Comparison of ENCODE assay signal across 30 mouse cellular contexts in the genomic region with DNA sequence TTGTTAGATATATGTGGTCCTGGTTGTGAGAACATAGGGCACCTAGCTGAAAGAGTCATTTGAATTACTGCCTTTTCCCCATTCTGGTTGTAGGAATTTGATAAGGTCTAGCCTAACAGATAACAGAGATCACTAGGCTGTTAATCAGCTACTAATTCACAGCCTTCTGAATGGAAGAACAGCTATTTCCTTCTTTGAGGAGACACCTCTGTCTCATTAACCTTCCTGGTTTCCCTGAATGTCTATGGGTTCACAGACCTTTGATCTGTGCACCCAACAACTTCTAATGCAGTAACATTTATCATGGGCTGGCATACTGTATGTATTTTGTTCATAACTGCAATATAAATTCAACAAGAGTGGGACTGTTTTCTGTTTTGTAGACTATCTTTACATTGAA.
"Had no signal": no experiment of that assay in that cellular context is flagged by ENCODE, and none has a peak within 500 bp of the region (broad histone marks: within the 10 kb centered on the region; RNA-seq: fewer than 3 reads in every experiment).

No protein-coding gene starts in this region.

- ATAC-seq: liver, embryonic 12.5 days; liver, postnatal 0 days; lung, postnatal 0 days; midbrain, embryonic 13.5 days; midbrain, embryonic 15.5 days; midbrain, embryonic 16.5 days had no signal

- H3K4me1 ChIP-seq: limb, embryonic 10.5 days; limb, embryonic 12.5 days; limb, embryonic 13.5 days; limb, embryonic 15.5 days; liver, embryonic 12.5 days; liver, embryonic 13.5 days; liver, embryonic 15.5 days; lung, embryonic 15.5 days; megakaryocyte, embryonic 14.5 days; midbrain, embryonic 10.5 days; midbrain, embryonic 12.5 days; midbrain, embryonic 13.5 days; midbrain, embryonic 15.5 days; neural tube, embryonic 12.5 days had no signal

- H3K27me3 ChIP-seq: limb, embryonic 12.5 days; limb, embryonic 13.5 days; limb, embryonic 15.5 days; liver, embryonic 12.5 days; liver, embryonic 13.5 days; liver, embryonic 15.5 days; lung, embryonic 15.5 days; megakaryocyte, embryonic 14.5 days; midbrain, embryonic 12.5 days; midbrain, embryonic 13.5 days; midbrain, embryonic 15.5 days; neural tube, embryonic 12.5 days had no signal

- H3K9ac ChIP-seq: limb, embryonic 12.5 days; limb, embryonic 13.5 days; limb, embryonic 15.5 days; liver, embryonic 12.5 days; liver, embryonic 13.5 days; liver, embryonic 14.5 days; liver, embryonic 15.5 days; liver, postnatal 0 days; lung, embryonic 14.5 days; lung, embryonic 15.5 days; midbrain, embryonic 12.5 days; midbrain, embryonic 13.5 days; midbrain, embryonic 15.5 days; neural tube, embryonic 12.5 days had no signal

- H3K27ac ChIP-seq: limb, embryonic 10.5 days; limb, embryonic 12.5 days; limb, embryonic 13.5 days; limb, embryonic 15.5 days; liver, embryonic 12.5 days; liver, embryonic 13.5 days; liver, embryonic 14.5 days; liver, embryonic 15.5 days; lung, embryonic 15.5 days; macrophage; midbrain, embryonic 10.5 days; midbrain, embryonic 12.5 days; midbrain, embryonic 13.5 days; midbrain, embryonic 15.5 days; neural tube, embryonic 12.5 days had no signal

- H3K9me3 ChIP-seq: limb, embryonic 10.5 days; limb, embryonic 12.5 days; limb, embryonic 13.5 days; limb, embryonic 15.5 days; liver, embryonic 12.5 days; liver, embryonic 15.5 days; lung, embryonic 15.5 days; megakaryocyte, embryonic 14.5 days; midbrain, embryonic 10.5 days; midbrain, embryonic 12.5 days; midbrain, embryonic 13.5 days; midbrain, embryonic 15.5 days; neural tube, embryonic 12.5 days had no signal

- DNase-seq: left cerebral cortex, postnatal 4 days; liver; liver, embryonic 13.5 days; liver, postnatal 0 days; lung, adult 18-20 months; lung, adult 2 months; lung, embryonic 14.5 days; lung, postnatal 10 days; lung, postnatal 14 days; lung, postnatal 36 days; lung, postnatal 4 days had no signal

- H3K4me3 ChIP-seq: limb, embryonic 10.5 days; limb, embryonic 12.5 days; limb, embryonic 13.5 days; limb, embryonic 15.5 days; liver, embryonic 12.5 days; liver, embryonic 13.5 days; liver, embryonic 15.5 days; lung, embryonic 15.5 days; megakaryocyte, embryonic 14.5 days; midbrain, embryonic 10.5 days; midbrain, embryonic 12.5 days; midbrain, embryonic 13.5 days; midbrain, embryonic 15.5 days; myocyte; neural tube, embryonic 12.5 days had no signal

- H3K4me2 ChIP-seq: limb, embryonic 12.5 days; limb, embryonic 13.5 days; limb, embryonic 15.5 days; liver, embryonic 11.5 days; liver, embryonic 12.5 days; liver, embryonic 13.5 days; liver, embryonic 15.5 days; lung, embryonic 14.5 days; lung, embryonic 15.5 days; midbrain, embryonic 12.5 days; midbrain, embryonic 13.5 days; midbrain, embryonic 15.5 days; neural tube, embryonic 12.5 days had no signal

- H3K36me3 ChIP-seq: limb, embryonic 10.5 days; limb, embryonic 12.5 days; limb, embryonic 13.5 days; limb, embryonic 15.5 days; liver, embryonic 12.5 days; liver, embryonic 13.5 days; liver, embryonic 15.5 days; lung, embryonic 15.5 days; midbrain, embryonic 10.5 days; midbrain, embryonic 12.5 days; midbrain, embryonic 13.5 days; midbrain, embryonic 15.5 days; neural tube, embryonic 12.5 days had no signal
